In genomic region chr9:48538044-48538645, GRCm38 (mm10) we compare ENCODE assay signal across 9 mouse cellular contexts. TPM values are rescaled to one million over a fixed set of nuclear protein-coding genes. Genes with fewer than 3 reads are reported as not detected.
A peak's percentile ranks its signal among the peaks of the same experiment; 100 is the strongest.
DNase-seq lines count a peak whose midpoint lies in the region; ATAC-seq and TF ChIP-seq lines count a peak whose summit lies in the region.
"Had no signal": no experiment of that assay in that cellular context is flagged by ENCODE, and none has a peak within 500 bp of the region (broad histone marks: within the 10 kb centered on the region; RNA-seq: fewer than 3 reads in every experiment).

No protein-coding gene starts in this region.

- peak overlapping the region; percentile 28; the same call in 1 of the 2 replicates for H3K4me2 ChIP-seq in heart, postnatal 0 days (ENCODE audit: low read depth, low read length)
- H3K4me2 ChIP-seq in hindbrain, embryonic 14.5 days (replicated peaks): peak overlapping the region; percentile 49
- peak overlapping the region; percentile 55 for H3K4me2 ChIP-seq in midbrain, embryonic 14.5 days (ENCODE audit: low read length)

- no peak overlapping the region for H3K27ac ChIP-seq in heart, postnatal 0 days (ENCODE audit: low read depth)
- H3K27ac ChIP-seq in hindbrain, embryonic 14.5 days: peak overlapping the region; percentile 51
- no peak overlapping the region; the same call in 1 of the 2 replicates for H3K27ac ChIP-seq in midbrain, embryonic 14.5 days (replicated peaks; ENCODE audit: low read depth, low read length)
- H3K27ac ChIP-seq: macrophage had no signal

- H3K4me1 ChIP-seq in heart, postnatal 0 days (ENCODE audit: control insufficient read depth, insufficient read depth): no peaks in the 10 kb centered on the region
- peaks cover 10% of the 10 kb centered on the region for H3K4me1 ChIP-seq in hindbrain, embryonic 14.5 days (replicated peaks; ENCODE audit: control insufficient read depth, insufficient read depth, low read length)
- peaks cover 8% of the 10 kb centered on the region; the same call in 1 of the 2 replicates for H3K4me1 ChIP-seq in midbrain, embryonic 14.5 days (ENCODE audit: control insufficient read depth, insufficient read depth, low read length)

- TF ChIP-seq CTCF in heart, postnatal 0 days (IDR thresholded peaks at IDR 0.05; ENCODE audit: low read depth): no peak
- no peak for TF ChIP-seq CTCF in brain, embryonic 14.5 days (IDR thresholded peaks at IDR 0.05; ENCODE audit: borderline replicate concordance, extremely low read depth, insufficient read depth, insufficient read length)

- H3K9me3 ChIP-seq in heart, postnatal 0 days (replicated peaks; ENCODE audit: control insufficient read depth, low read length): peaks cover 14% of the 10 kb centered on the region; the same call in 1 of the 2 replicates
- no peaks in the 10 kb centered on the region; the same call in 1 of the 2 replicates for H3K9me3 ChIP-seq in hindbrain, embryonic 14.5 days (ENCODE audit: control insufficient read depth, low read length)
- peaks cover 3% of the 10 kb centered on the region for H3K9me3 ChIP-seq in midbrain, embryonic 14.5 days (ENCODE audit: control insufficient read depth, low read length)

- TF ChIP-seq EP300 in heart, postnatal 0 days (IDR thresholded peaks at IDR 0.05; ENCODE audit: low read depth): no peak

- WGBS in heart, postnatal 0 days: 8% methylated on average over 17 of the region's 17 CpGs
- 1% methylated on average over 17 of the region's 17 CpGs for WGBS in hindbrain, embryonic 14.5 days
- under 1% methylated on average over 17 of the region's 17 CpGs for WGBS in midbrain, embryonic 14.5 days

- TF ChIP-seq POLR2A in brain, embryonic 14.5 days (IDR thresholded peaks at IDR 0.05; ENCODE audit: borderline replicate concordance, extremely low read depth, insufficient read depth, insufficient read length, poor library complexity, severe bottlenecking): no peak

- ATAC-seq in heart, postnatal 0 days (ENCODE audit: insufficient read depth, low read depth): no peak
- peak; percentile 43; the same call in 1 of the 2 replicates for ATAC-seq in hindbrain, embryonic 14.5 days (ENCODE audit: low FRiP score)
- ATAC-seq in midbrain, embryonic 14.5 days (ENCODE audit: low FRiP score, low TSS enrichment): no peak

- no peak for DNase-seq in heart, postnatal 0 days (ENCODE audit: low spot score)
- no peak for DNase-seq in heart, postnatal 4 days
- DNase-seq in brain, embryonic 14.5 days (ENCODE audit: low read depth): peak; percentile 66
- DNase-seq in hindbrain, embryonic 14.5 days (ENCODE audit: low spot score): peak; percentile 36
- peak; percentile 64 for DNase-seq in midbrain, embryonic 14.5 days
- DNase-seq in ovary, adult 18-20 months (ENCODE audit: low spot score): no peak
- no peak for DNase-seq in cerebellum, adult 8-10 months
- DNase-seq in cerebellum, adult 11 months: no peak

- H3K36me3 ChIP-seq in heart, postnatal 0 days (replicated peaks; ENCODE audit: control insufficient read depth, insufficient read depth, low read length): no peaks in the 10 kb centered on the region
- no peaks in the 10 kb centered on the region for H3K36me3 ChIP-seq in hindbrain, embryonic 14.5 days (replicated peaks; ENCODE audit: control insufficient read depth, insufficient read depth)
- no peaks in the 10 kb centered on the region for H3K36me3 ChIP-seq in midbrain, embryonic 14.5 days (ENCODE audit: control insufficient read depth, insufficient read depth, low read length)

- H3K4me3 ChIP-seq in heart, postnatal 0 days (ENCODE audit: low read depth, low read length): peak overlapping the region; percentile 1; the same call in 1 of the 2 replicates
- H3K4me3 ChIP-seq in hindbrain, embryonic 14.5 days (replicated peaks; ENCODE audit: low read length): peak overlapping the region; percentile 18
- peak overlapping the region; percentile 16 for H3K4me3 ChIP-seq in midbrain, embryonic 14.5 days (replicated peaks; ENCODE audit: low read depth, low read length)

- no peak overlapping the region for H3K9ac ChIP-seq in heart, postnatal 0 days (replicated peaks; ENCODE audit: low read depth, low read length)
- peak overlapping the region; percentile 29; the same call in 1 of the 2 replicates for H3K9ac ChIP-seq in hindbrain, embryonic 14.5 days
- H3K9ac ChIP-seq in midbrain, embryonic 14.5 days (replicated peaks; ENCODE audit: low read length): peak overlapping the region; percentile 1; the same call in 1 of the 2 replicates

- no peaks in the 10 kb centered on the region for H3K27me3 ChIP-seq in heart, postnatal 0 days (ENCODE audit: control insufficient read depth, insufficient read depth, low read length)
- H3K27me3 ChIP-seq in hindbrain, embryonic 14.5 days (ENCODE audit: control insufficient read depth, insufficient read depth, low read length): no peaks in the 10 kb centered on the region
- no peaks in the 10 kb centered on the region for H3K27me3 ChIP-seq in midbrain, embryonic 14.5 days (ENCODE audit: control insufficient read depth, insufficient read depth, low read length)

RNA-seq across cellular contexts. Expression of gene Gm5617, which starts 42.9 kb away (rescaled TPM):
- 27.4 and 43.3 TPM in 2 replicates for total RNA-seq in heart, postnatal 0 days (2014; rRNA removed; ENCODE audit: low replicate concordance)
- 63.4 and 64.7 TPM in 2 replicates for polyA plus RNA-seq in heart, postnatal 0 days (2015; fragmentation: Nextera tagmentation; extraction: Ambion mirVana)
- total RNA-seq in heart, postnatal 4 days (2021): 10 to 100 TPM; 20.5 to 21.2 TPM
- polyA plus RNA-seq in brain, embryonic 14.5 days (2012; rRNA removed): 18.8 and 25.5 TPM in 2 replicates
- polyA plus RNA-seq in hindbrain, embryonic 14.5 days (2014; fragmentation: Nextera tagmentation; extraction: Ambion mirVana): 19.1 and 28.4 TPM in 2 replicates
- polyA plus RNA-seq in midbrain, embryonic 14.5 days (2014; fragmentation: Nextera tagmentation; extraction: Ambion mirVana): 28.4 and 28.5 TPM in 2 replicates

RNA-seq across cellular contexts. Expression of gene Rbm7, which starts 43.0 kb away (rescaled TPM):
- total RNA-seq in heart, postnatal 0 days (2014; rRNA removed; ENCODE audit: low replicate concordance): 37.8 and 52.2 TPM in 2 replicates
- 62.7 and 68.3 TPM in 2 replicates for polyA plus RNA-seq in heart, postnatal 0 days (2015; fragmentation: Nextera tagmentation; extraction: Ambion mirVana)
- total RNA-seq in heart, postnatal 4 days (2021): 10 to 100 TPM; 36.7 to 41.2 TPM
- polyA plus RNA-seq in brain, embryonic 14.5 days (2012; rRNA removed): 38.6 and 43.9 TPM in 2 replicates
- 78.8 and 80.7 TPM in 2 replicates for polyA plus RNA-seq in hindbrain, embryonic 14.5 days (2014; fragmentation: Nextera tagmentation; extraction: Ambion mirVana)
- 75.9 and 90.7 TPM in 2 replicates for polyA plus RNA-seq in midbrain, embryonic 14.5 days (2014; fragmentation: Nextera tagmentation; extraction: Ambion mirVana)

RNA-seq across cellular contexts. Expression of gene Rexo2, which starts 57.7 kb away (rescaled TPM):
- 21.6 and 27.5 TPM in 2 replicates for total RNA-seq in heart, postnatal 0 days (2014; rRNA removed; ENCODE audit: low replicate concordance)
- 90.4 and 93.9 TPM in 2 replicates for polyA plus RNA-seq in heart, postnatal 0 days (2015; fragmentation: Nextera tagmentation; extraction: Ambion mirVana)
- 10 to 100 TPM; 60.3 to 62.1 TPM for total RNA-seq in heart, postnatal 4 days (2021)
- 80.3 and 93.7 TPM in 2 replicates for polyA plus RNA-seq in brain, embryonic 14.5 days (2012; rRNA removed)
- 83.7 and 98.8 TPM in 2 replicates for polyA plus RNA-seq in hindbrain, embryonic 14.5 days (2014; fragmentation: Nextera tagmentation; extraction: Ambion mirVana)
- polyA plus RNA-seq in midbrain, embryonic 14.5 days (2014; fragmentation: Nextera tagmentation; extraction: Ambion mirVana): 70.9 and 76.0 TPM in 2 replicates

Comparison
In these comparisons a context has a peak if more than half of its experiments do, and no peak if none do; other contexts are left out.
1. DNase-seq: peak in brain, embryonic 14.5 days (single experiment), hindbrain, embryonic 14.5 days (single experiment) and midbrain, embryonic 14.5 days (single experiment); none in heart, postnatal 0 days (single experiment), heart, postnatal 4 days (single experiment), ovary, adult 18-20 months (single experiment), cerebellum, adult 8-10 months (single experiment) and cerebellum, adult 11 months (single experiment).
2. Peak in every context shown above with its lines, with median percentiles within 50 percentile points of each other: H3K4me2 ChIP-seq and H3K4me3 ChIP-seq.